Mouse (Mus musculus): ENCODE measurements around the gene Camk1g.

DNA sequence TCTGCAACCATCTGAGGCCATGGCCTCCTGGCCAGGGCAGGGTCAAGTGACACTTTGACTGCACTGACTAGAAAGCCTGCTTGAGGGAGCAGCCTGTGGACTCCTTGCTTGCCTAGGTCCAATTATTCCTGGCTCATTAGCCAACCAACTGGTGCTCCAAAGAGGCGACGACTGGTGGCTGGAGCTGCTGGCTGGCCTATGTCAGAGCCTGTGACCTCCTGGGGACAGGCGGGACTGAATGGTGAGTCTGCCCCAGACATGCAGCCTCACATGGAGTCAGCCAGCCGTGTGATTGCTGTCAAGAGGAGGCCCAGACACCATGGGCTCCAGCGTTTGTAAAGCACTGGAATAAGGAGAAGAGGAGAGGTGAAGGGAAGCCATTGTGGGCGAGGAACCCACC, 8.9 kb downstream of the Camk1g start:
- TF ChIP-seq FLI1 (IDR thresholded peaks at IDR 0.05; ENCODE audit: low read length) (no peak), GATA1 (IDR thresholded peaks at IDR 0.05; ENCODE audit: borderline replicate concordance, low read length) (no peak)
